Mouse (Mus musculus): Measurements from ENCODE around the gene Map1b. TPM values are rescaled to one million over a fixed set of nuclear protein-coding genes. Genes with fewer than 3 reads are reported as not detected.

Map1b gene
- polyA plus RNA-seq, 1 experiment from 2014 or later, result 31.2 TPM

DNA sequence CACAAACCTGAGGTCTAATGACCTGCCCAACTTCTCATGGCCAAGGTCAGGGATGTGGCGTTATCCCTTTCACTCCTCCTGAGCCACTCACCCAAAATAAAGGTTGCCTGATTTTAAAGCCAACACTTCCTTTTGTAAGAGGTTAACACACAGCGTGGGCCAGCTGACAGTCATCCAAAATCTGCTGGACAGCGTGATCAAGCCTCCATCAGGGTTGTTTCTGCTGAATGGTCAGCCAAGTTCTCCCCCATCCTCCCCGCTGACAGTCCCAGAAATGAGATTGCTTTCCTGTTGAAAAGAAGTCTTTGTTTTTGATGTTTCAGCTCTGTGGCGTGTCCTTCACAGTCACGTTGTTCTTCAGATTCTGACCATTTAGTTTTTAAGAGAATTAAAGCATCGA lies 65.6 kb downstream of the Map1b start:
- no peaks in the 10 kb centered on the region for H3K4me1 ChIP-seq (ENCODE audit: insufficient read depth, low read depth, low read length)
- no peaks in the 10 kb centered on the region for H3K9me3 ChIP-seq (ENCODE audit: low read length)
- ATAC-seq (no peak), DNase-seq (ENCODE audit: low spot score) (no peak)
- no peaks in the 10 kb centered on the region for H3K36me3 ChIP-seq (ENCODE audit: insufficient read depth, low read length)
- TF ChIP-seq CTCF (IDR thresholded peaks at IDR 0.05) (no peak), EP300 (IDR thresholded peaks at IDR 0.05) (no peak)
- no peak overlapping the region for H3K27ac ChIP-seq (ENCODE audit: low read length)
- H3K4me2 ChIP-seq (replicated peaks; ENCODE audit: low read depth, low read length), result no peak overlapping the region
- no peak overlapping the region for H3K9ac ChIP-seq (replicated peaks; ENCODE audit: low read depth)
- H3K27me3 ChIP-seq (replicated peaks; ENCODE audit: insufficient read depth, low read length), result no peaks in the 10 kb centered on the region
- 70% methylated on average over 7 of the region's 7 CpGs for WGBS
- no peak overlapping the region for H3K4me3 ChIP-seq (ENCODE audit: low read depth, low read length)

- no peaks in the 10 kb centered on the region for H3K27me3 ChIP-seq (replicated peaks; ENCODE audit: insufficient read depth, low read length)
- no peak for TF ChIP-seq EP300 (IDR thresholded peaks at IDR 0.05)
- TF ChIP-seq CTCF (IDR thresholded peaks at IDR 0.05), result no peak
- 84% methylated on average over 4 of the region's 4 CpGs for WGBS
- DNase-seq (ENCODE audit: low spot score), result no peak
- H3K4me2 ChIP-seq (replicated peaks; ENCODE audit: low read depth, low read length), result no peak overlapping the region
- no peak overlapping the region for H3K27ac ChIP-seq (ENCODE audit: low read length)
- no peak for ATAC-seq
- no peaks in the 10 kb centered on the region for H3K36me3 ChIP-seq (ENCODE audit: insufficient read depth, low read length)
- no peak overlapping the region for H3K9ac ChIP-seq (replicated peaks; ENCODE audit: low read depth)
- no peaks in the 10 kb centered on the region for H3K9me3 ChIP-seq (ENCODE audit: low read length)
- no peak overlapping the region for H3K4me3 ChIP-seq (ENCODE audit: low read depth, low read length)
- no peaks in the 10 kb centered on the region for H3K4me1 ChIP-seq (ENCODE audit: insufficient read depth, low read depth, low read length)
Observed at GRCm38 (mm10) chr13:99449547-99449946, 66.8 kb downstream of the Map1b start.

GRCm38 (mm10) chr13:99448278-99448677 lies 68.1 kb downstream of the Map1b start:
- Histone ChIP-seq H3K27ac (ENCODE audit: low read length) (no peak overlapping the region), H3K9ac (replicated peaks; ENCODE audit: low read depth) (no peak overlapping the region), H3K9me3 (ENCODE audit: low read length) (no peaks in the 10 kb centered on the region), H3K4me3 (ENCODE audit: low read depth, low read length) (no peak overlapping the region), H3K4me1 (ENCODE audit: insufficient read depth, low read depth, low read length) (no peaks in the 10 kb centered on the region), H3K36me3 (ENCODE audit: insufficient read depth, low read length) (no peaks in the 10 kb centered on the region), H3K27me3 (replicated peaks; ENCODE audit: insufficient read depth, low read length) (no peaks in the 10 kb centered on the region), H3K4me2 (replicated peaks; ENCODE audit: low read depth, low read length) (no peak overlapping the region)
- TF ChIP-seq CTCF (IDR thresholded peaks at IDR 0.05), result no peak
- TF ChIP-seq EP300 (IDR thresholded peaks at IDR 0.05), result no peak
- DNase-seq (ENCODE audit: low spot score) (no peak), ATAC-seq (no peak)
- WGBS, result 70% methylated on average over 4 of the region's 4 CpGs

- no peak for DNase-seq (ENCODE audit: low spot score)
- no peak overlapping the region for H3K4me3 ChIP-seq (ENCODE audit: low read depth, low read length)
- no peaks in the 10 kb centered on the region for H3K27me3 ChIP-seq (replicated peaks; ENCODE audit: insufficient read depth, low read length)
- H3K9me3 ChIP-seq (ENCODE audit: low read length), result no peaks in the 10 kb centered on the region
- no peaks in the 10 kb centered on the region for H3K4me1 ChIP-seq (ENCODE audit: insufficient read depth, low read depth, low read length)
- no peak overlapping the region for H3K27ac ChIP-seq (ENCODE audit: low read length)
- no peak overlapping the region for H3K9ac ChIP-seq (replicated peaks; ENCODE audit: low read depth)
- no peak for ATAC-seq
- TF ChIP-seq EP300 (IDR thresholded peaks at IDR 0.05) (no peak), CTCF (IDR thresholded peaks at IDR 0.05) (no peak)
- H3K36me3 ChIP-seq (ENCODE audit: insufficient read depth, low read length), result no peaks in the 10 kb centered on the region
- no peak overlapping the region for H3K4me2 ChIP-seq (replicated peaks; ENCODE audit: low read depth, low read length)
- WGBS, result 44% methylated on average over 11 of the region's 11 CpGs
Observed at GRCm38 (mm10) chr13:99447403-99448199, 68.7 kb downstream of the Map1b start.

- WGBS, result 61% methylated on average over 7 of the region's 7 CpGs
- no peak overlapping the region for H3K27ac ChIP-seq (ENCODE audit: low read length)
- DNase-seq (ENCODE audit: low spot score), result no peak
- H3K9ac ChIP-seq (replicated peaks; ENCODE audit: low read depth), result no peak overlapping the region
- no peaks in the 10 kb centered on the region for H3K4me1 ChIP-seq (ENCODE audit: insufficient read depth, low read depth, low read length)
- TF ChIP-seq EP300 (IDR thresholded peaks at IDR 0.05) (no peak), CTCF (IDR thresholded peaks at IDR 0.05) (no peak)
- no peak overlapping the region for H3K4me3 ChIP-seq (ENCODE audit: low read depth, low read length)
- no peaks in the 10 kb centered on the region for H3K9me3 ChIP-seq (ENCODE audit: low read length)
- H3K36me3 ChIP-seq (ENCODE audit: insufficient read depth, low read length), result no peaks in the 10 kb centered on the region
- H3K27me3 ChIP-seq (replicated peaks; ENCODE audit: insufficient read depth, low read length), result no peaks in the 10 kb centered on the region
- H3K4me2 ChIP-seq (replicated peaks; ENCODE audit: low read depth, low read length), result no peak overlapping the region
- ATAC-seq, result no peak
Observed at GRCm38 (mm10) chr13:99447002-99447401, 69.3 kb downstream of the Map1b start.

- TF ChIP-seq EP300 (IDR thresholded peaks at IDR 0.05) (no peak), CTCF (IDR thresholded peaks at IDR 0.05) (no peak)
- Histone ChIP-seq H3K9me3 (ENCODE audit: low read length) (no peaks in the 10 kb centered on the region), H3K27ac (ENCODE audit: low read length) (no peak overlapping the region), H3K4me1 (ENCODE audit: insufficient read depth, low read depth, low read length) (no peaks in the 10 kb centered on the region), H3K4me2 (replicated peaks; ENCODE audit: low read depth, low read length) (no peak overlapping the region), H3K9ac (replicated peaks; ENCODE audit: low read depth) (no peak overlapping the region), H3K36me3 (ENCODE audit: insufficient read depth, low read length) (no peaks in the 10 kb centered on the region), H3K4me3 (ENCODE audit: low read depth, low read length) (no peak overlapping the region), H3K27me3 (replicated peaks; ENCODE audit: insufficient read depth, low read length) (no peaks in the 10 kb centered on the region)
- ATAC-seq (peak; percentile 52), DNase-seq (ENCODE audit: low spot score) (peak; percentile 37)
- 5% methylated on average over 6 of the region's 6 CpGs for WGBS
Observed at GRCm38 (mm10) chr13:99444880-99445279, 71.5 kb downstream of the Map1b start.

Measured in lung, postnatal 0 days (tissue).